Mouse (Mus musculus) erythroblast, embryonic 14.5 days (primary cell): ENCODE measurements at regions not wholly inside any gene's neighbourhood (a gene's known extent, or its start where the extent isn't known, plus 50 kb on each side); places are given as distances from the start of the nearest gene placed in this dataset.

ENCODE experiments used
- GATA1 ChIP-seq: IDR thresholded peaks from 2 replicates; pipeline ENCODE4 v1.6.1; 2012; ENCODE audit warnings: low read length, inconsistent platforms, mixed read lengths
- TAL1 ChIP-seq: IDR thresholded peaks from 3 replicates; pipeline ENCODE4 v1.6.1; 2012; ENCODE audit warnings: low read length, inconsistent platforms, mixed read lengths

- no peak for TF ChIP-seq GATA1
- TF ChIP-seq TAL1 = no peak
Measured at GRCm38 (mm10) chr10:67633063-67633462, 84.3 kb upstream of the Ado start.
